Mouse (Mus musculus): ENCODE measurements around the gene Agbl2.

DNA sequence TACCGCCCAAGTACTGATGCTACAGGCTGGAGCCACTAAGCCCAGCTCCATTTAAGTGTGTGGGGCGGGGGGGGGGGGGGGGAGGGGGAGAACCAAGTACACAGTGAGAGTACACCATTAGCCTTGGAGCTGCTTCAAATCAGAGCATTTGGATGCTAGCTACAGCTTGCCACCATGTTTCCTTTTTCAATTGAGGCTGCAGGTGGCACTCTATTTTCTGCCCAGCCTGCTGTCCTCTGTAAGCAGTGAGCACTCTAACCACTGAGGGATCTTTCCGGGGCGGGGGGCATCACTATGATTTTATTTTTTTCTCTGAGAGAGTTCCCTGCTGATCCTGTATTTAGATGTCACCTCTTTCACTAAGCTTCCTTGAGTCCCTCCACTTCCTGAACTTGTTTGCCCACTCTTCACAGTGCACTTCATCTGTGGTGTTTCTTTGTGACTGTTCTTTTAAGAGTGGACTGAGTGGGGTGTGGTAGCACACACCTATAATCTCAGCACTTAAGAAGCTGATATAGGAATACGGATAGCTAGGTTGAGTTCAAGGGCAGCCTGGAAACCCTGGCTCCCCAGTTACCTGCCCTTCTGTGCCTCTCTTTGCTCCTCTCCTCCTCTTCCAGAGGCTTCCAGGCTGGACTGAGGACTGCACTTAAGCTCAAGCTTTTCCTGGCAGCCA is 95.2 kb downstream of the Agbl2 start:
- TF ChIP-seq POLR2A (IDR thresholded peaks at IDR 0.05; ENCODE audit: borderline replicate concordance, extremely low read depth, low read depth, low read length) (no peak), CTCF (IDR thresholded peaks at IDR 0.05; ENCODE audit: insufficient read depth, low read length) (no peak)
